Mouse (Mus musculus): ENCODE data around the gene Znrf4. TPM values are rescaled to one million over a fixed set of nuclear protein-coding genes. Genes with fewer than 3 reads are reported as not detected.

Znrf4 gene
- total RNA-seq, 1 experiment from 2014 or later: not detected

GRCm38 (mm10) chr17:56475584-56476401 lies 36.4 kb downstream of the Znrf4 start:
- ATAC-seq (replicated peaks in 1 of 2; ENCODE audit: insufficient read depth in 1 of 2, low FRiP score in 2 of 2, low TSS enrichment in 1 of 2, low read depth in 1 of 2, poor library complexity in 2 of 2, severe bottlenecking in 2 of 2): no peak

- ATAC-seq (replicated peaks in 1 of 2; ENCODE audit: insufficient read depth in 1 of 2, low FRiP score in 2 of 2, low TSS enrichment in 1 of 2, low read depth in 1 of 2, poor library complexity in 2 of 2, severe bottlenecking in 2 of 2): no peak
These were observed 37.2 kb downstream of the Znrf4 start for GRCm38 (mm10) chr17:56474831-56475581.

GRCm38 (mm10) chr17:56474311-56474830 lies 37.9 kb downstream of the Znrf4 start:
- no peak for ATAC-seq (replicated peaks in 1 of 2; ENCODE audit: insufficient read depth in 1 of 2, low FRiP score in 2 of 2, low TSS enrichment in 1 of 2, low read depth in 1 of 2, poor library complexity in 2 of 2, severe bottlenecking in 2 of 2)

- no peak for ATAC-seq (replicated peaks in 1 of 2; ENCODE audit: insufficient read depth in 1 of 2, low FRiP score in 2 of 2, low TSS enrichment in 1 of 2, low read depth in 1 of 2, poor library complexity in 2 of 2, severe bottlenecking in 2 of 2)
These were observed 38.7 kb downstream of the Znrf4 start for GRCm38 (mm10) chr17:56473611-56473905.

GRCm38 (mm10) chr17:56472733-56473610 lies 39.3 kb downstream of the Znrf4 start:
- ATAC-seq (replicated peaks in 1 of 2; ENCODE audit: insufficient read depth in 1 of 2, low FRiP score in 2 of 2, low TSS enrichment in 1 of 2, low read depth in 1 of 2, poor library complexity in 2 of 2, severe bottlenecking in 2 of 2): peak; percentile 52 to 55

GRCm38 (mm10) chr17:56472121-56472520 lies 40.1 kb downstream of the Znrf4 start:
- ATAC-seq (replicated peaks in 1 of 2; ENCODE audit: insufficient read depth in 1 of 2, low FRiP score in 2 of 2, low TSS enrichment in 1 of 2, low read depth in 1 of 2, poor library complexity in 2 of 2, severe bottlenecking in 2 of 2): no peak

- no peak for ATAC-seq (replicated peaks in 1 of 2; ENCODE audit: insufficient read depth in 1 of 2, low FRiP score in 2 of 2, low TSS enrichment in 1 of 2, low read depth in 1 of 2, poor library complexity in 2 of 2, severe bottlenecking in 2 of 2)
These were observed 41.1 kb downstream of the Znrf4 start for GRCm38 (mm10) chr17:56471136-56471535.

GRCm38 (mm10) chr17:56470571-56470970 lies 41.7 kb downstream of the Znrf4 start:
- no peak for ATAC-seq (replicated peaks in 1 of 2; ENCODE audit: insufficient read depth in 1 of 2, low FRiP score in 2 of 2, low TSS enrichment in 1 of 2, low read depth in 1 of 2, poor library complexity in 2 of 2, severe bottlenecking in 2 of 2)

- ATAC-seq (replicated peaks in 1 of 2; ENCODE audit: insufficient read depth in 1 of 2, low FRiP score in 2 of 2, low TSS enrichment in 1 of 2, low read depth in 1 of 2, poor library complexity in 2 of 2, severe bottlenecking in 2 of 2): no peak
These were observed 42.2 kb downstream of the Znrf4 start for GRCm38 (mm10) chr17:56470001-56470436.

GRCm38 (mm10) chr17:56469275-56469674 lies 43.0 kb downstream of the Znrf4 start:
- 0 out of 4 replicates have a peak, but pooled peaks of 1 of the 2 experiments have one; percentile 0 for ATAC-seq (replicated peaks in 1 of 2; ENCODE audit: insufficient read depth in 1 of 2, low FRiP score in 2 of 2, low TSS enrichment in 1 of 2, low read depth in 1 of 2, poor library complexity in 2 of 2, severe bottlenecking in 2 of 2)

GRCm38 (mm10) chr17:56468870-56469269 lies 43.4 kb downstream of the Znrf4 start:
- ATAC-seq (replicated peaks in 1 of 2; ENCODE audit: insufficient read depth in 1 of 2, low FRiP score in 2 of 2, low TSS enrichment in 1 of 2, low read depth in 1 of 2, poor library complexity in 2 of 2, severe bottlenecking in 2 of 2): peak; percentile 13

GRCm38 (mm10) chr17:56468380-56468779 lies 43.9 kb downstream of the Znrf4 start:
- no peak for ATAC-seq (replicated peaks in 1 of 2; ENCODE audit: insufficient read depth in 1 of 2, low FRiP score in 2 of 2, low TSS enrichment in 1 of 2, low read depth in 1 of 2, poor library complexity in 2 of 2, severe bottlenecking in 2 of 2)

GRCm38 (mm10) chr17:56467456-56467884 lies 44.8 kb downstream of the Znrf4 start:
- ATAC-seq (replicated peaks in 1 of 2; ENCODE audit: insufficient read depth in 1 of 2, low FRiP score in 2 of 2, low TSS enrichment in 1 of 2, low read depth in 1 of 2, poor library complexity in 2 of 2, severe bottlenecking in 2 of 2): no peak

- no peak for ATAC-seq (replicated peaks in 1 of 2; ENCODE audit: insufficient read depth in 1 of 2, low FRiP score in 2 of 2, low TSS enrichment in 1 of 2, low read depth in 1 of 2, poor library complexity in 2 of 2, severe bottlenecking in 2 of 2)
These were observed 45.5 kb downstream of the Znrf4 start for GRCm38 (mm10) chr17:56466747-56467146.

- ATAC-seq (replicated peaks in 1 of 2; ENCODE audit: insufficient read depth in 1 of 2, low FRiP score in 2 of 2, low TSS enrichment in 1 of 2, low read depth in 1 of 2, poor library complexity in 2 of 2, severe bottlenecking in 2 of 2): no peak
These were observed 47.4 kb downstream of the Znrf4 start for GRCm38 (mm10) chr17:56464817-56465216.

- ATAC-seq (replicated peaks in 1 of 2; ENCODE audit: insufficient read depth in 1 of 2, low FRiP score in 2 of 2, low TSS enrichment in 1 of 2, low read depth in 1 of 2, poor library complexity in 2 of 2, severe bottlenecking in 2 of 2): no peak
These were observed 47.9 kb downstream of the Znrf4 start for GRCm38 (mm10) chr17:56464345-56464744.

- ATAC-seq (replicated peaks in 1 of 2; ENCODE audit: insufficient read depth in 1 of 2, low FRiP score in 2 of 2, low TSS enrichment in 1 of 2, low read depth in 1 of 2, poor library complexity in 2 of 2, severe bottlenecking in 2 of 2): no peak
These were observed 48.7 kb downstream of the Znrf4 start for GRCm38 (mm10) chr17:56463500-56463899.

Measured in hematopoietic stem cell, adult 5-6 weeks (primary cell).